Mouse (Mus musculus) MEL (cell line): ENCODE measurements at regions not wholly inside any gene's neighbourhood (a gene's known extent, or its start where the extent isn't known, plus 50 kb on each side); places are given as distances from the start of the nearest gene placed in this dataset.

Experiments used
- CHD2 ChIP-seq: IDR thresholded peaks from 2 replicates; pipeline ENCODE4 v1.6.1; 2011; ENCODE audit warnings: low read length, improper control_type of control experiment
- GATA1 ChIP-seq: IDR thresholded peaks from 2 replicates; pipeline ENCODE4 v1.6.1; 2011; ENCODE audit warnings: low read depth, low read length, improper control_type of control experiment
- POLR2A ChIP-seq, 2 experiments: IDR thresholded peaks; 2 replicates each; pipeline ENCODE4 v1.6.1; 2011 to 2012; ENCODE audit warnings: low read length in 2 of 2, mild to moderate bottlenecking in 2 of 2, control low read depth in 1 of 2, improper control_type of control experiment in 1 of 2, low read depth in 1 of 2, moderate library complexity in 1 of 2; ENCODE audit not compliant: control insufficient read depth in 1 of 2, insufficient read depth in 1 of 2, poor library complexity in 1 of 2

DNA sequence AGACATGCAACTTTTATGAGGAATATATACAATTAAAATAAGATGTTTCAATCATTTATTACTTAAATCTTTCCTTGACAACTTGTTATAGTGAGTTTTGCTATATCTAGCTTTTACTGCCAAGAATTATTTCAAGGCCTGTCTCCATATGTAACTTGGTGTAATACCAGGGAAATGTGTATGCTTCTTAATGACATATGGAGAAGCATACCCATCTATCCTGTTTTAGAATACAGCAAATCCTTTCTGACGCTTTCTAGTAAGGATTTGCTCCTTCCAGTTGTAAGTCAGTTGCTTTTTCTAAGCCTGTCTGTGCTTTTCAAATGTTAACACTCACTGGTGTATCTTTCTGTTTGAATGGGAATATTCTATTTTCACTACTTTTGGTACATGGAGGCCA, 4782.3 kb downstream of the 9330182O14Rik start:
- TF ChIP-seq POLR2A (IDR thresholded peaks at IDR 0.05; ENCODE audit: control insufficient read depth in 1 of 2, insufficient read depth in 1 of 2, low read depth in 1 of 2, low read length in 2 of 2, poor library complexity in 1 of 2) (no peak), CHD2 (no peak), GATA1 (no peak)
